Mouse (Mus musculus) embryo, embryonic 10 days (tissue): ENCODE measurements around the gene Pou2f3.

Source experiments
- DNase-seq: peaks from one replicate; pipeline ENCODE4 v3.0.0-alpha.2; 2015; ENCODE audit warnings: low spot score

Pou2f3 gene

DNA sequence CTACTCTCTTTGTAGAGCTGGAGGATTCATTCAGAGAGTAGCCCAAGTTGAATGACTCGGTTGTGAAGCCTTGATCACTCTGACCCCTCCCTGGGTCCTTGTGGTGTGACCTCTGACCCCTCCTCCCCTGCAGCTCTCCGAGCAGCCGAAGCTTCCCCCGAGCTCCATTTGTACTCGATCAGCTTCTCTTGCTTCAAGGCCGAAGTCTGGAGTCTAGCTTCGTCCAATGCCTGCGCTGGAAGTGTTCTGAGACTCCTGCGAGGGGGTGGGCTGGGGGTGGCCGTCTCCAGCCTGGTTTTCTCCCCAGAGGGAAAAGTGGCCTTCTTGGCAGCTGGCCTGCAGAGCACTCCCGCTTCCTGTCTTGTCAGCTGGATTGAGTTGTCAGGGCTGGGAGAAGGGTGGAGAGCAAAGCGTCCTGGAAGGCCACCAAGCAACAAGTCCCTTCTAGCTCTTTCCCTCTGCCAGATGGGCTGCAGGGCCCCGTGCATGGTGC is at the start of gene Pou2f3:
Pou2f3 (minus strand) TSS at position 180 of the 493 bp plus-strand sequence.
- peak; percentile 76 for DNase-seq

- peak; percentile 84 for DNase-seq
Measured at GRCm38 (mm10) chr9:43253271-43253681, 43.1 kb upstream of the Pou2f3 start.

DNA sequence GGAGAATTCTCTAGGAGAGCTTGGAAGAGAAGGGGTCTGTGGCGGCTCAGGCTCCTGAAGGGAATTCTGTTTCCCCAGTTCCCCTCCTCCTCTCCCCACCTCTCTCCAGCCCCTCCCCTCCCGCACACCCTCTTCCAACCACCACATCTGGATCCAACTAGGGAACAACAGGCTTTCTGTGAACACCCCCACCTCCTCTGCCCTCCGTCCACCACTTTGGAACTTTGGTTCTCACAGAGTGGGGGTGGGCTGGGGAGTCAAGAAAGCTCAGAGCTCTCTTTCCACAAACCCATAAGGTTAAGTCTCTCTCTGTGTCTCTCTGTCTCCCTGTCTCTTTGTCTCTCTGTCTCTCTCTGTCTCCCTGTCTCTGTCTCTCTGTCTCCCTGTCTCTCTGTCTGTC is 42.6 kb upstream of the Pou2f3 start:
- DNase-seq = peak; percentile 84

DNA sequence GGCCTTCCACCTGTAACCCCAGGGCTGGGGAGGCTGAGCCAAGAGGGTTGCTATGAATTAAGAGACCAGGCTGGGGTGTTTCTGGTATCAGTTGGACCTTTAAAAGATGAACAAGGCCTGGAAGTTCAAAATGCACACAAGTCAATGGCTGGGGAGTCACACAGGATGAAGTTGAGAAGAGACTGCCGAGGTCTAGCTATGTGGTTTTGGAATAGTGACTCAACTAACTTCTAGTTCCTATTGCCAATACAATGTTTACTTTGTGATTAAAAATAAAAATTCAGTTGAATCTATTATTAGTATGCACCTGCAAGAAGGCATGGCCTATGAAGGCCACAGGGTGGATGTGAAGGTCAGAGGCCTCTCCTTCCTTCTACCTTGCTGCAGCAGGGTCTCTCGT is 41.6 kb upstream of the Pou2f3 start:
- DNase-seq = no peak

GRCm38 (mm10) chr9:43246738-43247180 is 36.6 kb upstream of the Pou2f3 start:
- no peak for DNase-seq

DNA sequence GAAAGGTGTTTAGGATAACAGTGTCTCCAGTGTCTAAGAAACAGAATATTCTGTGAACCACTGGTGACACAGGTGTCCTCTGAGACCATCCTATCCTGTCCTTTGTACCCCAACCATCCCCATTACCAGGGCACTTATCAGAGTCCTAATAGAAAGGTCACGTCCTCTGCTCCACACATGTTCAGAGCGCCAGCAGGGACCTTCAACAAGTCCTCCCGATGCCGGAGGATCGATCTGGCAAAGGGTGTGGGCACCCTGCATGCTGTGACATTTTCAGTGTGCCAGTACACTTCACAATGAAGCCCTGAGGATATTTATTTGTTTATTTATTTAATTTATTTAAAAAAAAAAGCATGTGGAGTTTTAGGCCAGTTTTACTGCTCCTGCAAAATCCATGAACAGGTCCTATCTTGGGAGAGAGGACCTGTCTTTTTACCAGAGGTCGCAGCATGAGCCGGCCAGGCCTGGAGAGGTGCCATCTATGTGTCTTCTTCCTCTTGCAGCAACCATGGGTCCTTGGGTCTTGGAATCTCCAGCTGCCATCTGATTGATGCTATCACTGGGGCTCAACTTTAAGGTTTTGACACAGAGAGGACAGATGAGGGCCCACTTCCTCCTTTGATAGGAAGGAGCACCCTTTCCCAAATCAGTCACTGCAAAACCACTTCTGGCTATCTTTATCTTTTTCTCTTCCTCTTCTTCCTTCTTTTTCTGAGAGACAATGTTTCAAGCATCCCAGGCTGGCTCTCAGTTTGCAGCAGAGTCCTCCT is 35.8 kb upstream of the Pou2f3 start:
- DNase-seq = no peak

DNA sequence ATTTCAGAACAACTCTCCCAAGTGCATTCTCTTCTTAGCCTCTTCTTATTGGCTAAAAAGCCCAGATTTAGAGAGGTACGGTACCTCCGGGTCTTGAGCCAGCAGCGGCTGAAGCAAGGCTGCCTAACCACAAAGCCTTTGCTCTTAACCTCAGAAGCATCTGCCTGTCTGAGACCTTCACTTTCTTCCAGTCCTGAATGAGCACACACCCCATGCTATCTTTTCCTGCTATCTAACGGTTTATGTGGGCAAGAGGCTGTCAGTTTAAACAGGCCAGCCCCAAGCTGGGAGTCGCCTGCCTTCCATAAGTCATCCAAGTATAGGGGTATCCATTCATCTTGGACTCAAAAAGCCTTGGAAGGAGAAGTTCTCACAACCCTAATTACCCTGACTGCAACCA is 32.3 kb upstream of the Pou2f3 start:
- no peak for DNase-seq

DNA sequence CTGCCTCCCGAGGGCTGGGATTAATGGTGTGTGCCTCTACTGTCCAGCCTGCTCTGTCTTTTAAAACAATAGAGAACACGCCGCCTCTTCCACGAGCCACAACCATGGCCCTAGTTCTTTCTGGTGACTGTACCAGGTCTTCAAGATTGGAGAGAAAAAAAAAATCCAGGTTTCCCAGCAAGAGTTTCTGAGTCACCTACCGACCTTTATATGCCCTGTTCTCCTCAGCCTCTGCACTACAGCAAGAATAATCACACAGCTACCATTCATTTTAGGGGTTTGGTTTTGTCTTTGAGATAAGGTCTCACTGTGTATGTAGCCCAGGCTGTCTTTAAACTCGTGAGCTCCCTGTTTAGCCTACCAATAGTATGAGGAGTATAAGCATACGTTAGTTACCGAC is 31.8 kb upstream of the Pou2f3 start:
- no peak for DNase-seq

GRCm38 (mm10) chr9:43241291-43241690 is 31.1 kb upstream of the Pou2f3 start:
- DNase-seq = no peak

DNA sequence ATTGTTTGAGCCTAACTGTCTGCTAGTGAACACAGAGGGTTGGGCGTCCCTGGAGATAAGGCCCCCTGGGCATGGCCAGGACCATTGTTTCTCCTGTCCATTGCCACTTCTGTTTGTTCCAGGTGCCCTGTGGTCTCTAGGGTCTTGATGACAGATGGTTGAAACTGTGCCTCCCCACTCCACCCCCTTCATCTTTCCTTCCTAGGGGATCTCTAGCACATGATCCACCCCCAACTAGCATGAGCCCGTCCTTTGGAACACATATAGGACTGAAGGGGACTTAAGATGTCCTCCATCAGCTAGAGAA is 30.4 kb upstream of the Pou2f3 start:
- no peak for DNase-seq

- DNase-seq = peak; percentile 93
Measured at GRCm38 (mm10) chr9:43239712-43240593, 29.8 kb upstream of the Pou2f3 start, which contains the start of gene Oaf. Gene Oaf (minus strand): TSS chr9:43239911.

GRCm38 (mm10) chr9:43238631-43239545 is 28.7 kb upstream of the Pou2f3 start:
- DNase-seq = peak; percentile 59

DNA sequence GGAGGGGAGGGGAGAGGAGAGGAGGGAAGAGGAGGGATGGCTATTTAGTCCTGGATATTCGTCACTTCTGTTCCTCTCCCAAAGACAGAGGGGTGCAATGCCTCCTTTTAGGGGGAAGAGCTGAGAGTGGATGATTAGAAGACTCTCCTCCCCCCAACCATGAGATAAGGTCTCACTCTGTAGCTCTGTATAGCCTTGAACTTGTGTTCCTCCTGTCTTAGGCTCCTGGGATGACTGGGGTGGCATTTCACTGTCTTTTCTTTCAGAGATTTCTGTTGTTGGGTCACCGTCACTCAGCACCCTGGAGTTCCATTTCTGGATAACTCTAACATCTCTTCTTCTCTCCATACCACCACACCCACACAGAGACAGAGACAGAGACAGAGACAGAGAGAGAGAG is 28.0 kb upstream of the Pou2f3 start:
- no peak for DNase-seq

GRCm38 (mm10) chr9:43237111-43237775 is 27.1 kb upstream of the Pou2f3 start:
- no peak for DNase-seq

GRCm38 (mm10) chr9:43236576-43236975 is 26.4 kb upstream of the Pou2f3 start:
- no peak for DNase-seq

GRCm38 (mm10) chr9:43236106-43236505 is 25.9 kb upstream of the Pou2f3 start:
- DNase-seq = no peak

DNA sequence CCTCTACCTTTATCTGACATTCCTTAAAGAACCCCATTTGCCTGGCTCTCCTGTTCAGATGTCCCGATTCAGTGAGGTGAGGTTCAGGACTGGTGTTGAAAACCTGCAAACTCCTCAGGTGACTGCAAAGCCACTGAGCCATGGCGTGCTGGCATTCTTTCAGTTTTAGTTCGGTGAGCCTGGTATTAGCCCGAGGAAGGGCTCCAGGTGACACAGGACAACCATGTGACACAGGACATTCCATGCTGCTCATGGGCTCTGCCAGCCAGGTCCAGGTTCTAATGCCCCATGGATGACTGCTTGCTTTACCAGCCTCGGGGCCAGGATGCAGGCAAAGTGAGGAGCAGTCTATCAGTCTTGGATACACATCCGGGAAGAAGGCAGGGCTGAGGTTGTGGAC is 25.2 kb upstream of the Pou2f3 start:
- no peak for DNase-seq

- no peak for DNase-seq
Measured at GRCm38 (mm10) chr9:43234496-43234895, 24.3 kb upstream of the Pou2f3 start.

DNA sequence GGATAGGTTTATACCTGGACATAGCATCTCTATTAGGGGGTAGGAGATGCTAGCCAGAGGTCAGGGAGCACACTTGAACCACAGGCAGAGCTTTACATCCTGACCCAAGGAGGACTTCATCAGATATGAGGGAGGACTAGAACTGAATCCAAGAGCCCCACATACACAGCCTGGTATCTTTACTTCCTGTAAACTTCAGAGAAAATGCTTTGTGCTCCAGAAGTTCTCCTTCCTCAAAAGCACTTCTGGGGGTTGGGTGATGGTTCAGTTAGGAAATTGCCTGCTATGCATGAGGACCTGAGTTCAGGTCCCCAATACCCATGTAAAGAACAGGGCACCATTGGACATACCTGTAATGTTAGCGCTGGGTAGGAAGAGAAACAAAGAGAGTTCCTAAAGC is 23.3 kb upstream of the Pou2f3 start:
- no peak for DNase-seq

- DNase-seq = no peak
Measured at GRCm38 (mm10) chr9:43233044-43233443, 22.9 kb upstream of the Pou2f3 start.

- peak; percentile 48 for DNase-seq
Measured at GRCm38 (mm10) chr9:43232286-43232685, 22.1 kb upstream of the Pou2f3 start.
